Mouse (Mus musculus): Measurements from ENCODE around the gene Wtap. TPM values are rescaled to one million over a fixed set of nuclear protein-coding genes. Genes with fewer than 3 reads are reported as not detected.
"Not testable (repeated sequence)": the region's sequence is repeated elsewhere in the genome, so short reads cannot be mapped to it uniquely, and the experiment has no call there.

Wtap gene
- polyA plus RNA-seq, 1 experiment from 2014 or later: 76.1 TPM

GRCm38 (mm10) chr17:12996345-12996744 lies 2.4 kb upstream of the Wtap start:
- no peaks in the 10 kb centered on the region for H3K36me3 ChIP-seq
- H3K4me3 ChIP-seq: no peak overlapping the region
- 19% methylated on average over 3 of the region's 3 CpGs for WGBS
- H3K27me3 ChIP-seq: no peaks in the 10 kb centered on the region
- no peak overlapping the region for H3K9ac ChIP-seq
- no peak overlapping the region for H3K27ac ChIP-seq
- no peak for ATAC-seq (replicated peaks; ENCODE audit: insufficient number of reproducible peaks, insufficient read depth, low FRiP score, low read depth)
- no peaks in the 10 kb centered on the region for H3K9me3 ChIP-seq (replicated peaks)
- no peaks in the 10 kb centered on the region; the same call in 1 of the 2 replicates for H3K4me1 ChIP-seq (replicated peaks)
- no peak overlapping the region for H3K4me2 ChIP-seq

DNA sequence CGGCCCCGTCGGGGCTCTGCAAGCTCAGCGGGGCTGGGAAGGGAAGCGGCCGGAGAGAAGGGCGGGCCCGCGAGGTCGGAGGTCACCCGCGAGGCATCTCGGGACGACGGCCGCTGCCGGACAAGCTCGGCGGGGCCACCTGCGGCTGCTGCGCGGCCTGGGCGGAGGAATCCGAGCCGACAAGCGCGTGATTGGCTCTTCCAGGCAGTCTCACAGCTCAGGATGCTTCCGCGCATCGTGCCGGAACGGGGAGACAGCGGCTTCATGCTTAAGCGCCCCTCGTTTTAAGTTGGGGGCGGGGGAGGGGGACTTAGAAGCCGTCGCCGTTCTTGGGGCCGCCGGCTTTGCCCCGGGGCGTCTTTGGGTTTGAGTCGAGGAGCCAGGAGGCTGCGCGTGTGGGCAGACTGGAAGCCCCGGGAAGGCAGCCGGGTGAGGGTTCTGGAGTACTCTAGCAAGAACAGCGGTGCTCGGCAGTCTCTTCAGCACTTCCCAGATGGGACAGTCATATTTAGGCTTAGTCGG lies 1.4 kb downstream of the Wtap start:
- under 1% methylated on average over 51 of the region's 51 CpGs for WGBS
- no peaks in the 10 kb centered on the region for H3K36me3 ChIP-seq
- H3K9me3 ChIP-seq (replicated peaks): no peaks in the 10 kb centered on the region
- peaks cover 16% of the 10 kb centered on the region for H3K4me1 ChIP-seq (replicated peaks)
- peak; percentile 90 for ATAC-seq (replicated peaks; ENCODE audit: insufficient number of reproducible peaks, insufficient read depth, low FRiP score, low read depth)
- peak overlapping the region; percentile 99 for H3K9ac ChIP-seq
- H3K4me2 ChIP-seq: peak overlapping the region; percentile 85
- no peaks in the 10 kb centered on the region for H3K27me3 ChIP-seq
- peak overlapping the region; percentile 99 for H3K27ac ChIP-seq
- H3K4me3 ChIP-seq: peak overlapping the region; percentile 87

GRCm38 (mm10) chr17:12991635-12992358 lies 2.2 kb downstream of the Wtap start:
- Histone ChIP-seq H3K4me1 (replicated peaks) (peaks cover 16% of the 10 kb centered on the region), H3K27me3 (no peaks in the 10 kb centered on the region), H3K9me3 (replicated peaks) (no peaks in the 10 kb centered on the region), H3K4me3 (peak overlapping the region; percentile 87), H3K4me2 (peak overlapping the region; percentile 85), H3K27ac (peak overlapping the region; percentile 99), H3K36me3 (no peaks in the 10 kb centered on the region), H3K9ac (peak overlapping the region; percentile 99)
- peak; percentile 94 for ATAC-seq (replicated peaks; ENCODE audit: insufficient number of reproducible peaks, insufficient read depth, low FRiP score, low read depth)
- WGBS: 0% methylated on average over 74 of the region's 84 CpGs

DNA sequence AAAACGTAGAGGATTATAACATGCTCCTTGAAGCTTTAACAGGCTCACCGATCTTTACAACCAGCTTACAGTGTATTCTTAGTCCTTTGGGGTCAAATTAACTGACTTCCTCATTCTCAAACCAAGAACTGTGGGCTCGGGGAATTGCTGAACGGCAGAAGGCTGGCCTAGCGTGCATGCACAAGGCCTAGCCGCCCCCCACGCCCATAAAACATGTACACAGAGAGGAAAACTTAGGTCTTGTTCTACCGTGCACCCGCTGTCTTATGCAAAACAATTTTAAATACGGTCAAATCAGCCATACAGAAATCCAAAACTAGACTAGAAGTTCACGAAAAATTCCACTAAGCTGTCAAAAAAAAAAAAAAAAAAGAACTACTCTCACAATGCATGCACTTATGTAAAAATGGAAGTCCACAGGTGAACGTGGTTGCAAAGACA lies 2.8 kb downstream of the Wtap start:
- H3K4me2 ChIP-seq: peak overlapping the region; percentile 85
- no peaks in the 10 kb centered on the region for H3K36me3 ChIP-seq
- peak overlapping the region; percentile 87 for H3K4me3 ChIP-seq
- H3K27me3 ChIP-seq: no peaks in the 10 kb centered on the region
- H3K4me1 ChIP-seq (replicated peaks): peaks cover 16% of the 10 kb centered on the region
- peak overlapping the region; percentile 99 for H3K9ac ChIP-seq
- no peak for ATAC-seq (replicated peaks; ENCODE audit: insufficient number of reproducible peaks, insufficient read depth, low FRiP score, low read depth)
- H3K9me3 ChIP-seq (replicated peaks): no peaks in the 10 kb centered on the region
- H3K27ac ChIP-seq: peak overlapping the region; percentile 99
- 1% methylated on average over 12 of the region's 12 CpGs for WGBS

GRCm38 (mm10) chr17:12990567-12991145 lies 3.3 kb downstream of the Wtap start:
- Histone ChIP-seq H3K4me2 (peak overlapping the region; percentile 85), H3K9ac (peak overlapping the region; percentile 99), H3K27me3 (no peaks in the 10 kb centered on the region), H3K27ac (peak overlapping the region; percentile 99), H3K4me3 (peak overlapping the region; percentile 87), H3K4me1 (replicated peaks) (peaks cover 16% of the 10 kb centered on the region), H3K36me3 (no peaks in the 10 kb centered on the region), H3K9me3 (replicated peaks) (no peaks in the 10 kb centered on the region)
- no peak for ATAC-seq (replicated peaks; ENCODE audit: insufficient number of reproducible peaks, insufficient read depth, low FRiP score, low read depth)
- WGBS: 41% methylated on average over 8 of the region's 8 CpGs

DNA sequence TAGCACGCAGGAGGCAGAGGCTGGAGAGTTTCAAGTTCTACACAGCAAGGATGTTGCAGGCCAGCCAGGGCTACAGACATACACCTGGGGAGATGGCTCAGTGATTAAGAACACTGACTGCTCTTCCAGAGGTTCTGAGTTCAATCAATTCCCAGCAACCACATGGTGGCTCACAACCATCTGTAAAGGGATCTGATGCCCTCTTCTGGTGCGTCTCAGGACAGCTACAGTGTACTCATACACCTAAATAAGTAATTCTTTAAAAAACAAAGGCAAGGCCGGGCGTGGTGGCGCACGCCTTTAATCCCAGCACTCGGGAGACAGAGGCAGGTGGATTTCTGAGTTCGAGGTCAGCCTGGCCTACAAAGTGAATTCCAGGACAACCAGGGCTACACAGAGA lies 5.9 kb downstream of the Wtap start:
- not testable (repeated sequence) for H3K27me3 ChIP-seq; H3K4me3 ChIP-seq; H3K9ac ChIP-seq; H3K9me3 ChIP-seq (replicated peaks); H3K27ac ChIP-seq; ATAC-seq (replicated peaks; ENCODE audit: insufficient number of reproducible peaks, insufficient read depth, low FRiP score, low read depth); H3K4me2 ChIP-seq
- Histone ChIP-seq H3K4me1 (replicated peaks) (peaks cover 16% of the 10 kb centered on the region), H3K36me3 (peaks cover 16% of the 10 kb centered on the region)
- WGBS: 95% methylated on average over 8 of the region's 8 CpGs

DNA sequence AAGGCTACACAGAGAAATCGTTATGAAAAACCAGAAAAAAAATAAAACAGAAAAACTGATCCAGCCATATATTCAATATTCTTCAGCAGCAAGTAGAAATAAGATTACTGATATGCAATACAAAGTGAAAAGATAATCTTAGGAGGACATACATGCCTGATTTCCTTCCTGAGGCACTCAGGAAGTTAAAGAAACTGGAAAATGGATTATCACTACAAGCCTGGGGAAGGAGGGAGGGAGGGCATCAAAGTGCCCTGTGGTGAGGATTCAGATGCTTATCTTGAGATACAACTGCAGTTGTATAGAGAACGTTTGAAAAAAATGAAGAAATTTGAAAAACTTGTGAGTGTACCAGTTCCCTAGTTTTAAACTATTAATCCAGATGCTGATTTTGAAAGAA lies 10.0 kb downstream of the Wtap start:
- Histone ChIP-seq H3K4me3 (no peak overlapping the region), H3K9me3 (replicated peaks) (no peaks in the 10 kb centered on the region), H3K27me3 (no peaks in the 10 kb centered on the region), H3K9ac (no peak overlapping the region), H3K4me2 (no peak overlapping the region), H3K36me3 (peaks cover 48% of the 10 kb centered on the region), H3K4me1 (replicated peaks) (0 out of 2 replicates have a peak, but pooled peaks cover 5% of the 10 kb centered on the region), H3K27ac (no peak overlapping the region)
- WGBS: 65% methylated on average over 2 of the region's 2 CpGs
- ATAC-seq (replicated peaks; ENCODE audit: insufficient number of reproducible peaks, insufficient read depth, low FRiP score, low read depth): no peak

GRCm38 (mm10) chr17:12978546-12978945 lies 15.4 kb downstream of the Wtap start:
- 90% methylated on average over 1 of the region's 1 CpGs for WGBS
- H3K9me3 ChIP-seq (replicated peaks): no peaks in the 10 kb centered on the region
- H3K4me2 ChIP-seq: no peak overlapping the region
- H3K4me1 ChIP-seq (replicated peaks): no peaks in the 10 kb centered on the region
- no peaks in the 10 kb centered on the region for H3K27me3 ChIP-seq
- ATAC-seq (replicated peaks; ENCODE audit: insufficient number of reproducible peaks, insufficient read depth, low FRiP score, low read depth): no peak
- H3K4me3 ChIP-seq: no peak overlapping the region
- H3K27ac ChIP-seq: no peak overlapping the region
- H3K36me3 ChIP-seq: peaks cover 74% of the 10 kb centered on the region
- no peak overlapping the region for H3K9ac ChIP-seq

DNA sequence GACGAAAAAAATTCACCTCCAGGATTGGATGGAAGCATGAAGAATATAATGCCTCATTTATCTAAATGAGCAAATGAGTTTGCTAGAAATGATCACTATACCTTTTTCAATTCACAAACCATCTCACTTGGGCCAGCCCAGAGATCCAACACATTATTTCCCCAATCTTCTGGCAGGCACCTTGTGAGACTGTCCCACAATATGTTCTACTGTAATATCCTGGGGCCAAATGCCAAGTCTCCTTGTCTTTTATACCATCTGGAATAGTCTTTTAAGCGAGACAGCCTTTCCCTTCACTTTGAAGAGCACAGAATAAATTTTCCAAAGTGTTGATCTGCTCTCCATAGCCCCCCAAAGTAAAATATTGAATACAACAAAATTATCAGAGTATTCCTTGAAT lies 20.1 kb downstream of the Wtap start:
- Histone ChIP-seq H3K9me3 (replicated peaks) (no peaks in the 10 kb centered on the region), H3K36me3 (peaks cover 65% of the 10 kb centered on the region), H3K4me2 (no peak overlapping the region), H3K4me3 (no peak overlapping the region), H3K27ac (no peak overlapping the region), H3K9ac (no peak overlapping the region), H3K4me1 (replicated peaks) (no peaks in the 10 kb centered on the region), H3K27me3 (no peaks in the 10 kb centered on the region)
- no peak for ATAC-seq (replicated peaks; ENCODE audit: insufficient number of reproducible peaks, insufficient read depth, low FRiP score, low read depth)
- 80% methylated on average over 2 of the region's 2 CpGs for WGBS

GRCm38 (mm10) chr17:12967173-12967572 lies 26.8 kb downstream of the Wtap start:
- Histone ChIP-seq H3K27me3 (no peaks in the 10 kb centered on the region), H3K9ac (no peak overlapping the region), H3K4me1 (replicated peaks) (no peaks in the 10 kb centered on the region), H3K4me3 (no peak overlapping the region), H3K4me2 (no peak overlapping the region), H3K27ac (no peak overlapping the region), H3K9me3 (replicated peaks) (no peaks in the 10 kb centered on the region), H3K36me3 (peaks cover 49% of the 10 kb centered on the region)
- no peak for ATAC-seq (replicated peaks; ENCODE audit: insufficient number of reproducible peaks, insufficient read depth, low FRiP score, low read depth)
- 91% methylated on average over 2 of the region's 2 CpGs for WGBS

DNA sequence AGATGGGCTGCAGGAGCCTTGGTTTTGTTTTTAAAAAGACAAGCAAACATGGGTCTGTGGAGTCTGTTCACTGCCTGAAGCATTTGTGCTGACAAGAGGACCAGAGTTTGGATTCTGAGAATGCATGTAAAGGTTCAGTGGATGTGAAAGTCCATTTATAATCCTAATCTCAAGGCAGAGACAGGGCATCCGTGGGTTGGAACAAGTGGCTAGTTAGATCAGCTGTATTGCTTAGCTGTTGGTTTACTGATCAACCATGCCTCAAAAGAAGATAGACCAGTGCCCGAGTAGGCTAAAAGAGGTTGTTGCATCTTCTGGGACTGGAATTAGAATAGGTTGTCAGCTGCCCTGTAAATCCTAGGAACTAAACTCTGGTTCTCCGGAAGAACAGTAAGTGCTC lies 30.5 kb downstream of the Wtap start:
- ATAC-seq (replicated peaks; ENCODE audit: insufficient number of reproducible peaks, insufficient read depth, low FRiP score, low read depth): no peak
- no peak overlapping the region for H3K9ac ChIP-seq

More for the DNA sequence above, 30.5 kb downstream of the Wtap start:
- peaks cover 6% of the 10 kb centered on the region for H3K4me1 ChIP-seq (replicated peaks)
- 67% methylated on average over 3 of the region's 3 CpGs for WGBS
- no peak overlapping the region for H3K27ac ChIP-seq
- peaks cover 29% of the 10 kb centered on the region for H3K36me3 ChIP-seq
- H3K4me3 ChIP-seq: no peak overlapping the region
- no peak overlapping the region for H3K4me2 ChIP-seq
- no peaks in the 10 kb centered on the region for H3K27me3 ChIP-seq
- no peaks in the 10 kb centered on the region for H3K9me3 ChIP-seq (replicated peaks)

Measured in heart, embryonic 15.5 days (tissue).